Mouse (Mus musculus): ENCODE data around the gene Syna.

Gene Syna

GRCm38 (mm10) chr5:134531585-134531984 is 28.4 kb downstream of the Syna start:
- DNase-seq (ENCODE audit: low spot score in 2 of 2): no peak

- no peak for DNase-seq (ENCODE audit: low spot score in 2 of 2)
These were observed 29.1 kb downstream of the Syna start for GRCm38 (mm10) chr5:134530830-134531229.

- no peak for DNase-seq (ENCODE audit: low spot score in 2 of 2)
These were observed 31.5 kb downstream of the Syna start for GRCm38 (mm10) chr5:134528488-134528887.

GRCm38 (mm10) chr5:134525971-134526711 is 33.8 kb downstream of the Syna start:
- DNase-seq (ENCODE audit: low spot score in 2 of 2): no peak

GRCm38 (mm10) chr5:134523728-134524127 is 36.2 kb downstream of the Syna start:
- DNase-seq (ENCODE audit: low spot score in 2 of 2): no peak

DNA sequence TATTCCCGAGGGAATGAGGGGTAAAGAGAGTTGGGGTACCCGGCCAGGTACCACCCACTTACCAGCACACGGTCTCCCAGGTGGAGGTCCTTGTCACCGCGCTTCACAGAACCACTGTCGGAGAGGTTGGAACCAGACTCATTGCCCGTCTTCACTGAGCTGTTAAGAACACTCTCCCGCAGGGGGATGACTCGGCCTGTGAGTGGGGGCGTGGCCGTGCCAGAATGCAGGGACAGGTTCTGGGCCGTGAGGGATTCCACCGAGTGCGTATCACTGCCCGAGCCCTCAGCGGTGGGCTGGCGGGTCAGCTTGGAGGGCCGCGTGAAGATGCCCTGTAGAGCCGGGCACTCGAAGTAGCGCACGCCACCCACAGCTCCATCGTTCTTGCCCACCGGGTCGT is 37.4 kb downstream of the Syna start:
- DNase-seq (ENCODE audit: low spot score in 2 of 2): no peak

DNA sequence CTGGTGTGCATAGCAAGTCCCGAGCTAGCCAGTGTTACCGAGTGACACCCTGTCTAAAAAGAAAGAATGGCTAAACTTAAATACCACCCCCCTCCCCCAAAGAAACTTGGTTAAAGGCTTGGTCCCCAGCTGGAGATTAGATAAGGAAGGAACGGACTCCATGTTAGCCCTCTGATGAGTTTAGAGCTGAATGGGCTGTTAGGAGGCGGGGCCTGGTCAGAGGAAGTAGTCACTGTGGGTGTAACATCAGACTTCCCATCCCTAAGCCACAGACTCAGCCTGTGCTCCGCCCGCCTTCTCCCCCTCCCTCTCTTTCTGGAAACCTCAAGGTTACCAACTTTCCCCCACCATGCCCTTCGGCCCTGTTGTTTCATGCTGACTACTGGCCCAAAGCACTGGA is 38.2 kb downstream of the Syna start:
- peak; percentile 39 to 52 for DNase-seq (ENCODE audit: low spot score in 2 of 2)

GRCm38 (mm10) chr5:134521131-134521530 is 38.8 kb downstream of the Syna start:
- DNase-seq (ENCODE audit: low spot score in 2 of 2): no peak

- DNase-seq (ENCODE audit: low spot score in 2 of 2): no peak
These were observed 39.9 kb downstream of the Syna start for GRCm38 (mm10) chr5:134520120-134520519.

DNA sequence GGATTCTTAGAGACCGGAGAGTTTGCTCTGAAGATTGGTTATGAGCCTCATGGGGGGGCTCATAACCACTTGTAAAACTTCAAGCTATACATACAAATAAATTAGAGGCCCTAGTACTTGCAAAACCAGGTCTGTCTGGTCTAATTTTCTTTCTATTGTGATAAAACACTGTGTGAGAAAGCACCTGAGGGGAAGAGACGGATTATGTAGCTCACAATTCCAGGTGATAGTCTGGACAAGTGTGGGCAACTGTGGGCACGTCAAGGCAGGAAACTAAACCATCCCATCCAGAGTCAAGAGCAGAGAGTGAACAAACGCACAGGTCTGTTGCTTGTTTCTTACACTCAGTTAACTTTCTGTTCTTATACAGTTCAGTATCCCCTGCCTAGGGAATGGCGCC is 40.5 kb downstream of the Syna start:
- no peak for DNase-seq (ENCODE audit: low spot score in 2 of 2)

DNA sequence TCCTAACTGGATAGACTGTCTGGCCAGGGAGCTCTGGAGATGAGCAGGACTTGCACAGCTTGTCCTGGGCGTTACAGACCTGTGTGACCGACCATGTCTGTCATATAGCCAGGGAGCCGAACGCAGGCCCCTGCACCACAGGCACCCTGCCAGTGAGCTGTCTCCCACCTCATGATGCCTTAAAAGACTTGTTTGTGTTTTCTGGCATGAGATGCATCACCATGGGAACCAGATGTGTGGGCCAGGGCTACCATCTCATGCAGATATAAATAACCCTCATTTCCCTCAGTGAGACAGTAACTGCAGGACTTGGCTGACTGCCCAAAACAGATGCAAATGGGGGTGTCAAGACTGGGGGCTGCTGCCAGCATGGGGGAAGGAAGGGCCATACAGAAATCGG is 47.9 kb downstream of the Syna start:
- DNase-seq (ENCODE audit: low spot score in 2 of 2): no peak

DNA sequence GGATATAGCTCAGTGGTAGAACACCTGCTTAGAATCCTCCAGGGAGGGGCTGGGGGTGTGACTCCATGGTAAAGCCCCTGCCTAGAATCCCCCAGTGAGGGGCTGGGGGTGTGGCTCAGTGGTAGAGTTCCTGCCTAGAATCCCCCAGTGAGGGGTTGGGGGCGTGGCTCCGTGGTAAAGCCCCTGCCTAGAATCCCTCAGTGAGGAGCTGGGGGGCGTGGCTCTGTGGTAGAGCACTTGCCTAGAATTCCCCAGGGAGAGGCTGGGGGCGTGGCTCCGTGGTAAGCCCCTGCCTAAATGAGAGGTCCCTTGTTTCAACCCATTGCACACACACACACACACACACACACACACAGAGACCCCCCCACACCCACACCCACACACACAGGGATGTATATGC is 49.7 kb downstream of the Syna start:
- DNase-seq (ENCODE audit: low spot score in 2 of 2): no peak

DNA sequence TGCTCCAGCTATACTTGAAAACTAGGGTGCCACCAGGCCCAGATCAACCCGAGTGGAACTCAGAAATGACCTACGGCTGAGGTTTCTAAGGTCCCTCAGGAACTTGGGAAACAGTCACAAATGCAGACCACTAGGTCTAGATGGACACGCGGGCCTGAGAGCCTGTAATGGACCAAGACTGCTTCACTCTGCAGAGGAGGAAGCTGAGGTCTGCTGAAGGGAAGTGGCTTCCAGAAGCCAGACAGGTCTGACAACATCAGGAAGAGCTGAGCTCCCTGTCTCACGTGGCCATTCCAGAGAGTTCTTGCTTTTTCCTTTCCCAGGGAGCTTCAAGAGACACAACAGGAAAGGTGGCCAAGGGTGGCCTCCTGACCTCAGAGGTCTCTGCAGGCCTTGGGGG is 51.0 kb downstream of the Syna start:
- no peak for DNase-seq (ENCODE audit: low spot score in 2 of 2)
